In the genomic region with DNA sequence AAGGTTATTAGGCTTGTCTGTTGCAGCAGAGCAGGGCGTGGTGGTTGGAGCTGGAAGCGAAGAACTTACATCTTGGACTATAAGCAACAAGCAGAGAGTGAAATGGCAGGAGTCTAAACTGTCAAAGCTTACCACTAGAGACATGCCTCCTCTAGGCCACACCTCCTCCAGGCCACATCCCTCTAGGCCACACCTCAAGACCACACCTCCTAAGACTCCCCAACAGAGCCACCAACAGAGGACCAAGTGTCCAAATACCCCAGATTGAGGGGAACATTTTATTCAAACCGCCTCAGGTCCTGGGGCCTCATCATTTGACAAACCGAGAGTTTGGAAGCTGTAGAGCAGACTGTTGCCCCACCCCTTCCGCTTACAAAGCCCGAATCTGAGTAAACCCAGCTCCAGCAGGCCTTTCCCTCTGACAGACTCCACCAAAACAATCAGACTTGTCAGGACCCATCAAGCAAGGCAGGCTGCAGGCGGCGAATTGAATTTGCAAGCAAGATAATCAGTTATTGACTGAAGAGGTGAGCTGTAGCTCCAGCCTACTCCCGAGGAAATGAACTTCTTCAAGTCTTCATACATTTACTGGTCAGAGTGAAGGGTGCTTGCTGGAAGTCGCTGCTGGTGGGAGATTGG, we compare ENCODE assay signal across 7 mouse cellular contexts.
"Had no signal": no experiment of that assay in that cellular context is flagged by ENCODE, and none has a peak within 500 bp of the region (broad histone marks: within the 10 kb centered on the region; RNA-seq: fewer than 3 reads in every experiment).

No protein-coding gene starts in this region.

- DNase-seq: liver; liver, embryonic 13.5 days; liver, postnatal 0 days; lung, postnatal 14 days; thymus, adult 18-20 months; thymus, postnatal 14 days had no signal

- ATAC-seq: intestine, postnatal 0 days; liver, postnatal 0 days had no signal
